Mouse (Mus musculus) neural tube, embryonic 13.5 days (tissue): ENCODE measurements around the gene Sval2. TPM values are rescaled to one million over a fixed set of nuclear protein-coding genes. Genes with fewer than 3 reads are reported as not detected.

Experiments used
- ATAC-seq: fragments of 200-750 bp; cut with Nextera tagmentation; 2 replicates; pipeline ENCODE4 v1.8.0; 2017; ENCODE audit warnings: low read depth, mild to moderate bottlenecking, moderate TSS enrichment, moderate library complexity
- H3K27ac ChIP-seq: fragments of 300-500 bp; sonication (generic); replicated peaks from 2 replicates; pipeline ENCODE4 v1.5.1; 2015; ENCODE audit warnings: moderate library complexity, mild to moderate bottlenecking, inconsistent platforms
- H3K27me3 ChIP-seq: fragments of 300-500 bp; sonication (generic); 2 replicates; pipeline ENCODE4 v1.6.1; 2015; ENCODE audit warnings: mild to moderate bottlenecking, inconsistent platforms
- H3K36me3 ChIP-seq: fragments of 300-500 bp; sonication (generic); 2 replicates; pipeline ENCODE4 v1.6.1; 2015; ENCODE audit warnings: mild to moderate bottlenecking, inconsistent platforms
- H3K4me1 ChIP-seq: fragments of 300-500 bp; sonication (generic); replicated peaks from 2 replicates; pipeline ENCODE4 v1.6.1; 2015; ENCODE audit warnings: inconsistent platforms
- H3K4me2 ChIP-seq: fragments of 300-500 bp; sonication (generic); 2 replicates; pipeline ENCODE4 v1.6.1; 2015; ENCODE audit warnings: inconsistent platforms, mild to moderate bottlenecking, moderate library complexity
- H3K4me3 ChIP-seq: fragments of 300-500 bp; sonication (generic); 2 replicates; pipeline ENCODE4 v1.5.1; 2015; ENCODE audit warnings: mild to moderate bottlenecking, inconsistent platforms
- H3K9ac ChIP-seq: fragments of 300-500 bp; sonication (generic); 2 replicates; pipeline ENCODE4 v1.6.1; 2015; ENCODE audit warnings: moderate library complexity, mild to moderate bottlenecking, inconsistent platforms
- H3K9me3 ChIP-seq: fragments of 300-500 bp; sonication (generic); 2 replicates; pipeline ENCODE4 v1.6.1; 2016; ENCODE audit warnings: inconsistent platforms
- WGBS: fragments of 180-500 bp; shearing (Covaris S2); methylation state at CpG from one replicate; pipeline ENCODE4 v1.1.7; 2015; 5-methylcytosine and 5-hydroxymethylcytosine counted together
- polyA plus RNA-seq: library from polyadenylated mRNA; unstranded; fragments of >200 nt; fragmentation: Nextera tagmentation; extraction: Ambion mirVana; gene quantifications from 2 replicates; pipeline ENCODE4 v1.2.1, GENCODE M21; 2015

The Sval2 gene
- not detected in 2 replicates for polyA plus RNA-seq

DNA sequence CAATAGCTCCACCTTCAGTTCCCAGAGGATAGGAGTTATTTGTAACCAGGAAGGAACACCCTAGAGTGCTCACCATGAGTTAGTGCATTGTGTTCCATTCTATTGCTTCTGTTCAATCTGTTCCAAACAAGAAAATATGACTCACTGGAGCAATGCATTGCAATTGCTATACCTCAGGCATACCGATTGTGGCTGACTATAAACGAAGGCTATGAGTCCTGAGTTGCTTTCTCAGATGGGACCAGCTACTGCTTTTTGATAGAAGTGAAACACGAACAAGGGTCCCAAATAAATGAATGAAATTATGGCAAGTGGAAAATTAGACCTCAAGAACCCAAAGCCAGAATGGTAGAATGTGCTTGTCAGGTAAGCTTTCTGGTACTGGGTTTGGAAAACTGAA is at the start of gene Sval2:
Gene Sval2, plus strand, starts transcription at position 301 of the 400 bp plus-strand sequence.
- 83% methylated on average over 3 of the region's 3 CpGs for WGBS

DNA sequence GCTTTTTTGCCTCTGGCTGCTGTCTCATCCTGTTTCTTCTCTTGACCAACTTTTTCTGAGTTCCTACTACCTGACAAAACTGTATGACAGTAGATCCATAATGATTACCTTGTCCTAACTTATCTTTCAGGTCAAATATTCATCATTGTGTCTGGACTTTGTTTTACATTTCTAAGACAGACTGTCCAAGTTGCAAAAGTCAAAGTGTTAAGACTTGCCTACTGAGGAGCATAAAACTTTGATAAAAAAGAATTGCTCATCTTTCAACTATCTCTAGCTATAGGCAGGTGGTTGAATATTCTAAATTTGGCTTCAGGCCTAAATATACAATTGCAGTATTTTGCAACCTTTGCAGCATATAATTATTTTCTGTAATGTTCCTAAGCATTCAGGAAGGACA is 28.7 kb upstream of the Sval2 start:
- H3K4me2 ChIP-seq = no peak overlapping the region
- H3K27me3 ChIP-seq = no peaks in the 10 kb centered on the region
- no peak overlapping the region for H3K4me3 ChIP-seq
- no peaks in the 10 kb centered on the region for H3K9me3 ChIP-seq
- ATAC-seq = no peak
- H3K9ac ChIP-seq = no peak overlapping the region
- H3K27ac ChIP-seq = no peak overlapping the region
- H3K4me1 ChIP-seq = no peaks in the 10 kb centered on the region
- H3K36me3 ChIP-seq = no peaks in the 10 kb centered on the region

More for the DNA sequence above, at the start of gene Sval2:
- Histone ChIP-seq H3K36me3 (no peaks in the 10 kb centered on the region), H3K9ac (no peak within 1 kb of the TSS), H3K4me1 (no peaks in the 10 kb centered on the region), H3K27ac (no peak within 1 kb of the TSS), H3K4me3 (no peak within 1 kb of the TSS), H3K9me3 (no peaks in the 10 kb centered on the region), H3K4me2 (no peak within 1 kb of the TSS), H3K27me3 (no peaks in the 10 kb centered on the region)
- ATAC-seq = no peak

GRCm38 (mm10) chr6:41829516-41829915 is 23.3 kb upstream of the Sval2 start:
- no peak overlapping the region for H3K9ac ChIP-seq
- no peaks in the 10 kb centered on the region for H3K36me3 ChIP-seq
- ATAC-seq = no peak
- H3K9me3 ChIP-seq = no peaks in the 10 kb centered on the region
- H3K4me3 ChIP-seq = no peak overlapping the region
- H3K27ac ChIP-seq = no peak overlapping the region
- no peaks in the 10 kb centered on the region for H3K4me1 ChIP-seq
- no peaks in the 10 kb centered on the region for H3K27me3 ChIP-seq
- 96% methylated on average over 2 of the region's 2 CpGs for WGBS
- H3K4me2 ChIP-seq = no peak overlapping the region

DNA sequence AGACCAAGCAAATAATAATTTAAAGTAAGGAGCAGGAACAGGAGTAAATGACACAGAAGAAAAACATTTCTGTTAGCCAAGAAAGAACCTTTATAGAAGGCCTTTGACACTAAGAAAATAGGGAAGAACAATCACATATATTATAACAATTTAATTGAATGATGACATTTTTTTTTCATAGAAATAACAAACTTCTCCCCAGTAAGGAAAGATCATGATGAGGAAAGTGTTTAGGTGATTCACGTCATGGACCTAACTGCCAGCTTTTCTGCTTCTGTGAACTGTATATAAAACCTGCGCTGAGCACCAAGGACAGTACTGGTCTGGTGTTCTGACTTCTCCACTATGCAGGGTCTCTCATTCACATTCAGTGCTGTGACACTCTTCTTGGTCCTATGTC is 5.6 kb upstream of the Sval2 start, which contains the start of gene Pip:
Gene Pip, plus strand, starts transcription at position 301 of the 400 bp plus-strand sequence.
- 87% methylated on average over 2 of the region's 2 CpGs for WGBS
- Histone ChIP-seq H3K9me3 (no peaks in the 10 kb centered on the region), H3K36me3 (no peaks in the 10 kb centered on the region), H3K27ac (no peak within 1 kb of the TSS), H3K4me1 (no peaks in the 10 kb centered on the region), H3K4me2 (no peak within 1 kb of the TSS), H3K27me3 (no peaks in the 10 kb centered on the region), H3K9ac (no peak within 1 kb of the TSS), H3K4me3 (no peak within 1 kb of the TSS)
- no peak for ATAC-seq

DNA sequence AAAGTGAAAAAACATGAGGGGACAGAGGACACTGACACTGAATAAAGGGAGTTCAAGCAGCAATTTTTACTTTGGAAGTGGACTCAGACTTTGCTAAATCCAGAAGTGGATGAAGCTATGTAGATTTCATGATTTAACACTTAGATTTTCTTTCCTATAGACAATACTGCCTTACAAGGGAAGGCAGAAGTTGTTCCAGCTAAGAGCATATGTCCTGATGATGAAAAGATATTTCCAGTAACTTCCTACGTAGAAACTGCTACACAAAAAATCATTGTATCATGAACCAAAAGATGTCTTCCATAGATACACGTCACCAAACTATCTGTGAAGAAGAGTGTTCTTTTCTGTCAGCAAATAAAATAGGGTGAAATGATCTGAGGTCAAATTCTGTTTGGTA is 11.2 kb downstream of the Sval2 start:
- 83% methylated on average over 2 of the region's 2 CpGs for WGBS
- no peak overlapping the region for H3K9ac ChIP-seq

GRCm38 (mm10) chr6:41911625-41912024 is 58.8 kb downstream of the Sval2 start:
- 88% methylated on average over 5 of the region's 5 CpGs for WGBS
- H3K27me3 ChIP-seq = no peaks in the 10 kb centered on the region
- H3K9ac ChIP-seq = no peak overlapping the region
- no peak for ATAC-seq
- no peaks in the 10 kb centered on the region for H3K4me1 ChIP-seq
- H3K36me3 ChIP-seq = no peaks in the 10 kb centered on the region
- no peak overlapping the region for H3K4me3 ChIP-seq
- H3K9me3 ChIP-seq = no peaks in the 10 kb centered on the region
- H3K27ac ChIP-seq = no peak overlapping the region
- H3K4me2 ChIP-seq = no peak overlapping the region

More for the DNA sequence above, 11.2 kb downstream of the Sval2 start:
- no peak overlapping the region for H3K4me3 ChIP-seq
- H3K27me3 ChIP-seq = no peaks in the 10 kb centered on the region
- H3K27ac ChIP-seq = no peak overlapping the region
- no peaks in the 10 kb centered on the region for H3K9me3 ChIP-seq
- no peak for ATAC-seq
- H3K4me1 ChIP-seq = no peaks in the 10 kb centered on the region
- no peak overlapping the region for H3K4me2 ChIP-seq
- no peaks in the 10 kb centered on the region for H3K36me3 ChIP-seq

Other genes with a start within 250 kb of the Sval2 start
- gene Ephb6, start 247.5 kb upstream of the Sval2 start, polyA plus RNA-seq = 24.1 and 29.8 TPM in 2 replicates
- 0.65 and 0.81 TPM in 2 replicates for gene Trpv6, start 216.6 kb upstream of the Sval2 start, polyA plus RNA-seq
- gene Trpv5, start 172.2 kb upstream of the Sval2 start, polyA plus RNA-seq = not detected in 2 replicates
- gene Llcfc1, start 168.6 kb upstream of the Sval2 start, polyA plus RNA-seq = not detected in 2 replicates
- gene Kel, start 148.7 kb upstream of the Sval2 start, polyA plus RNA-seq = 0.82 and 1.9 TPM in 2 replicates
- gene Olfr459, start 77.8 kb upstream of the Sval2 start, polyA plus RNA-seq = not detected in 2 replicates
- gene Pip, start 5.5 kb upstream of the Sval2 start, polyA plus RNA-seq = not detected in 2 replicates
- not detected in 2 replicates for gene Sval1, start 98.6 kb downstream of the Sval2 start, polyA plus RNA-seq
- gene Sval3, start 115.2 kb downstream of the Sval2 start, polyA plus RNA-seq = not detected in 2 replicates
- not detected in 2 replicates for gene Sva, start 185.4 kb downstream of the Sval2 start, polyA plus RNA-seq